Mouse (Mus musculus) kidney, postnatal 36 days (tissue): Measurements from ENCODE around the gene Th.

Source experiments
- DNase-seq, 2 experiments: peaks; one replicate each; pipeline ENCODE4 v3.0.0; 2021 to 2022; ENCODE audit warnings: mixed read lengths in 2 of 2

The Th gene

DNA sequence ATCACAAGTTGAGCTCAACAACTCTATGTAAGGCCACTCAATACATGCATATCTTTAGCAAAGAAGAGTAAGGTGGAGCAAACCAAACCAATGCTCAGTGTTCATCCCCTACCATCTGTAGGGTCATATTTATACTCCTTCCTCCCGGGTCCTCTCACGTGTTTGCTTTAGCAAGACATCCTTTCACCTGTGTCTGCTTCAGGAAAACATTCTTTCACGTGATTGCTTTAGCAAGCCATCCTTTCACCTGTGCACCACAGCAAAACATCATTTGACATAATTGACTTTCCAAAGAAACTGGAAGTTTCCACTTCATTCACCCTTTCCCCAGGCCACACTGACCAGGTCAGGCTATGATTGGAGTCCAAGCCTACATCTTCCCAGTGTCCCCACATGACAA, at the start of gene Th:
Gene Th (minus strand): TSS at position 101 of the 400 bp plus-strand sequence.
- DNase-seq: no peak

- peak in 1 of 2 experiments; percentile 2 for DNase-seq
These were observed 38.0 kb upstream of the Th start, which contains the start of gene Ascl2 for GRCm38 (mm10) chr7:142968809-142969511. TSS of gene Ascl2 (minus strand) at chr7:142969264.

DNA sequence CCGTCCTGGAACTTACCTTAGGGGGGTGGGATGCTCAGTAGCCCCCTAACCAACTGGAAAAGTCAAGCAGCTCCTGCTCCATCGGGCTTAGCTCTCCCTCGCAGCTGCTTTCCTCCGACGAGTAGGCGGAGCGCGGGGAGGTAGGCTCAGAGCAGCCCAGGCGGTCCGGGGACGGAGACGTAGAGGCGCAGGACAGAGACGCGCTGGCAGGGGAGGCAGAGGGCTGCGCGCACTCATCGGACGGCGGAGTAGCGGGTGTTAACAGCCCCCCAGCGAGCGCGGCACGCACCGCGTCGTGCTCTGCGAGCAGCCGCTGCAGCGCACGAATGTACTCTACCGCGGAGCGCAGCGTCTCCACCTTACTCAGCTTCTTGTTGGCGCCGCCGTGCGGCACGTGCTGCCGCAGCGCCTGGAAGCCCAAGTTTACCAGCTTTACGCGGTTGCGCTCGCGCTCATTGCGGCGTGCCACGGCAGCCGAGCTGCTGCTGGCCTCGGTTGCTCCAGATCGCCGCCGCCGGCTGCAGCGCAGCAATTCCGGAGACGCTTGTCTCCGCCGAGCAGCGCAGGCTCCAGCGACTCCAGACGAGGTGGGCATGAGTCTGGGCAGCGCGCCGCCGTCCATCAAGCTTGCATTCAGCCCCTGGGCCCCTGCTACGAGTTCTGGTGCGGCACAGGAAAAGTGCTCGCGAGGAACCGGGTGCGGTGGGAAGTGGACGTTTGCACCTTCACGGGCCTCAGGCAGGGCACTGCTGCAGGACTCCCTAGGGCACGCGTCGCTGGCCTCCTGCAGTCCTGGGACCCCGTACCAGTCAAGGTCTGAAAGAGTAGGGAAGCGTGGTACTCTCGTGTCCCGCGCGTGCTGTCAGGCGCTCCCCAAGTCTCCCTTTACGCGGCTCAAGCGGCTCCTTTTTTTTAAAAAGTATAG, 37.2 kb upstream of the Th start:
- DNase-seq: peak; percentile 29 to 68

GRCm38 (mm10) chr7:142967414-142967883, 36.5 kb upstream of the Th start:
- peak; percentile 18 to 37 for DNase-seq

GRCm38 (mm10) chr7:142959752-142960151, 28.8 kb upstream of the Th start:
- no peak for DNase-seq

DNA sequence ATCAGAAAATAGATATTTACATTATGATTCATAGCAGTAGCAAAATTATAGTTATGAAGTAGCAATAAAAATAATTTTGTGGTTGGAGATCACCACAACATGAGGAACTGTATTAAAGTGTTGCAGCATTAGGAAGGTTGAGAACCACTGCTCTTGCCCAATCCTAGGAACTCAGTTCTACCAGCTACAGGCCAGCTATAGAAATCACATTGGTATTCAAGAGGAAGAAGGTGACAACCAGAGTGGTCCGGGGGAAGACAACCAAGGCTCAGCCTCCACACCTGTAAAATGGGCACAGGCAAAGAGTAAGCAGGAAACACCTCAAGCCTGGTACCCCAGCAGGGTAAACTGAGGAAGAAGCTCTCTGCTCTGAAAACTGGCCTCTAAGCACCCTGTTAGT, 27.9 kb upstream of the Th start:
- DNase-seq: no peak

DNA sequence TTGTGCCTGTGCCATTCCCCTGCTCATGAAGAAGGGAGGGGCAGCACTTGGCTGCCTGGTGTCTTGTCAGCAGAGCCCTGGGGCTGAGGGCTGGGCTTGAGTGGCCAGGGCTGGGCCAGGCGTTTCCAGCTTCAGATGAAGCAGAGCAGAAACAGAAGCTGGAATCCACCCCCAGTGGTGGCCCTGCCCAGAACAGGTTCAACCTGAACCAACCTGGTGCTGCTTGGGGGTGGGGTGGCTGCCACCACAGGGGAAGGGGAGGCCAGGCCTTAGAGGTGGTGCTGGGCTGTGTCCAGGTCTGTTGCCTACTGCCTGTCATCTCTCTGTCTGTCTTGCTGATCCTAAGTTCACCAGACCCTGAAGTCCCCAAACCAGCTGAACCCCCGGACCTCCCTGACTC, 25.1 kb upstream of the Th start:
- no peak for DNase-seq

DNA sequence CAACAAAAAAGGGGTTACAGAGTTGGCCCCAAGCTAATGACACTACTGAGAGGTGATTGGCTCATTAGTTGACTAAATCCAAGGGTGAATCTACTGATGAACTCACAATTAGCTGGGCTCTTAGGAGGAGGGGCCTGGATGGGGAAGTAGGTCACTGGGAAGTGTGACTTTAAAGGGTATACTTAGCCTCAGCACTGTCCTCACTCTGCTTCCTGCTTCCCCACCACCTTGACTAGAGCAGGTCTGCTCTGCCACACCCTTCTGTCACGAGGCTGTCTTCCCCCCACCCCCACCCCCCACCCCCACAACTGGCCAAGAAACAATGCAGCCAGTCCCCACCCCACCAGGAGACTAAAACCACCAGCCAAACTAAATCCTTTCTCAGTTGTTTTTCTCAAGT, 18.6 kb upstream of the Th start:
- DNase-seq: no peak

DNA sequence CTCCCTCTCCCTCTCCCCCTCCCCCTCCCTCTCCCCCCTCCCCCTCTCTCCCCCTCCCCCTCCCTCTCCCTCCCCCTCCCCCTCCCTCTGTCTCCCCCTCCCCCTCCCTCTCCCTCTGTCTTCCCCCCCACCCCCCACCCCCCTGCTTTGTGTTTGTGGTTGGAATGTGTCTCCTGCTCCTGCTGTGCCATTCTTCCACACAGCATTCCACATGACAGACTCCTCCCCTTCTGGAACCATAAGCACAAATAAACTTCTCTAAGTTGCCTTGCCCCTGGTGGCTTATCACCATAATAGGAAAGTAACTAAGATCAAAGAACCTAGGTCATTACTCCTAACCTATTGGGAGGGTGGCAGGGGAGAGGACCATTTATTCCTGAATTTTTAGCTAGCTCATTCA, 6.7 kb upstream of the Th start:
- no peak for DNase-seq

- DNase-seq: no peak
These were observed 4.8 kb upstream of the Th start for GRCm38 (mm10) chr7:142935708-142936107.

GRCm38 (mm10) chr7:142932469-142932868, 1.5 kb upstream of the Th start:
- DNase-seq: no peak

DNA sequence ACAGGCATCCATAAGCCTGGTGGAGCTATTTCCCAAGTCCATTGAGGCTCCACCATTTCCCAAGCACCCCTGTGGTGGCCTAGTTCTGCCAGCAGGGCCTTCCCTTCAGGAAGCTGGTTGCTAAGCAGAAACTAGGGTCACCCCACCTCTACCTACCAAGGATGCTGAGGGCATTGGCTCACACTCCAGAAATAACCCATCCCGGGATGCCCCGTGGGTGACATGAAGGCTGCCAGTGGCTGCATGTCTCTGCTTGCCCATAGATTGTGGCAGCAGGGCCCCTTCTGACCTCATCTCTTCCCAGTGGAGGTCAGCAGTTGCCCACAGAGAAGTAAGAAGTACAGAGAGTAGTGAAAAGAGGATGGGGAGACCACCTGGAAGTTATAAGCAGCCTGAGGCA, 1.4 kb downstream of the Th start:
- no peak for DNase-seq

- DNase-seq: no peak
These were observed 3.6 kb downstream of the Th start for GRCm38 (mm10) chr7:142927293-142927692.

DNA sequence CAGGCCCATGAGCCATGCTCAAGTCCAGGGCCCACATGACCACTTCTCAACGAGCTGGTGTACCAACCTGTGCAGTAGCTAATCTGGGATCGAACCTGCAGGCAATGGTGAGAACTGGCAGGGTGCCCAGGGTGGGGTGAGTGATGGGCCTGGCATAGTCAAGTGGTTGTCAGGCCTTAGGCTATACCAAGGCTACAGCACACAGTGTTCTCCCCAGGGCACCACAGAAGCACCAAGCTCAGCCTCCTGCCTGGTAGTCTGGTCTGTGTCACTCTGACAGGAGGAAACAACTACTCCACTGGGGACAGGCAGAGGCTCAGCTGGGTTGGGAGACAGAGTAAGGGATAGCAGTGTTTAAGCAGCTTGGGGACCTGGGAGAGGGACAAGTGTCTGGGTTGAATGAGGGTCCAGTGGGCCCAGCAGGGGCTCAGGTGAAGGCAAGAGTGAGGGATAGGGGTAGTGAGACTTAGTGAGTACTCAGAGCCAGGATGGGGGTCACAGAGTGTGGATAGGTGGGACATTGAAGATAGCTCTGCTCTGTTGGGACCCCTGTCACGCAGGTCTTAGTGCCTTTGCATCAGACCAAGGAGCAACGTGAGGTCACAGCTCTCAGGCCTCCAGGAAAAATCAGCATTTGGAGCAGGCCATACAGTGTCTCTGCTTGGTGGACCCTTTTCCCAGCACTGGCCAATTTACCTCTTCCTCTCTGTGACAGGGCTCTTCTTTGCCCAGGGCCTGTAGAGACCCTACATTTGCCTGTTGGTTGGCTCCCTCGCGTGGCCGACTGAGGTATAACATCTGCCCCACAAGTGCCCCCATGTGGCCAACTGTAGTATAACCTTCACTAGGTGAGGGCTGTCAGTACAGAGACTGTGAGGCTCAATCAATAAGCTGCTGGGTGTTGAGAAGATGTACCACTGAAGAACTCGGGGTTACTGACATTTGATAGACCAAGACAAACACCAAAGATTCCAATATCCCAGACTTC, 12.0 kb downstream of the Th start:
- peak; percentile 50 to 75 for DNase-seq

- no peak for DNase-seq
These were observed 13.3 kb downstream of the Th start for GRCm38 (mm10) chr7:142917659-142918058.

DNA sequence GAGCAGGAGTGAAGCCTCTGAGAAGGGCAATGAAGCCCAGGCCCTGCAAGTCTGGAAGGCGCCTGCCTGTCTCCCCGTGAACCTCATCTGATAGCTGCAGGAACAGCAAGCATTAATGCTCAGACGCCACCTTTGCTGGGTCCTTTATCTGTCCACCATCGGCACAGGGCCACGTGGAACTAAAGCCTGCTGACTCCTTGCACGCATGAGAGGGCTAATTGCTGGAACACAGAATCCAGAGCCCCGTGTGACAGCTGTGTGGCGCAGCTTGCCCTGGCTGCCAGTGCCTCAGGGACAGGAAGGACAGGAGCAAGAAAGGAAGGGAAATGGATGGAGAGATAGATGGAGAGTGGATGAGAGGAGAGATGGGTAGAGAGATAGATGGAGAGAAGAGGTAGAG, 14.8 kb downstream of the Th start:
- peak; percentile 12 to 21 for DNase-seq

- DNase-seq: no peak
These were observed 19.2 kb downstream of the Th start for GRCm38 (mm10) chr7:142911682-142912081.

- DNase-seq: no peak
These were observed 20.8 kb downstream of the Th start for GRCm38 (mm10) chr7:142910104-142910503.

DNA sequence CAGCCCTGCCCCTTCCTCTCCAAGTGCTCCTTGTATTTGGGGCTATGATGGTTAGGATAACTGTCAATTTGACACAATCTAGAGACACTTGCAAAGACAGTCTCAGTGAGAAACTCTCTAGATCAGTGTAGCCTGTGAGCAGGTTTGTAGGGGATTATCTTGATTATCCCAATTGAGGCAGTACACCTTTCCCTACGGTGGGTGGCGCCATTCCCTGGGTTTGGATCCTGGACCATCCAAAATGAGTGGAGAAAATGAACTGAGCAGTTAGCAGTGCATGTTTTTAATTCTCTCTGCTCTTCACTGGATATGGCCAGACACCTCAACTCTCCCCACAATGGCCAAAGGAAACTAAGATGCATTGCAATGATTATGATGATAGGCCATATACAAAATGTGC, 21.3 kb downstream of the Th start:
- DNase-seq: no peak

DNA sequence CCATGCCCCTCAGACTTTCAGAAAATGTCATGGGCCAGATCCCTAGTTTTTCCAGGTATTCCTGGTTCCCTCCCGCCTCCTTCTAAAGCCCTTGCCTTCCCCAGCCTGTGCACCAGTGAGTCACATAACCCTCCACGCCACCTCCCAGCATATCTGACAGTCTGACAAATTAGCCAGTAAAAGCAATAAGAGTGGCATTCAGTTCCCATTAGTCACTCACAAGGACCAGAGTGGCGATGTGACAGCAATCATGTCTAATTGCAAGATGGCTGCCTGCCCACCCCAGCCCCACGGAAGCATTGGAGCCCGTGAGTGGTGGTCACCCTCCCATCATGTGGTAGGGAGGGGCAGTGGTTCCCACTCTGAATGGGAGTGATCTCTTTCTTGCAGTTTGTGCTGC, 25.3 kb downstream of the Th start:
- DNase-seq: no peak

DNA sequence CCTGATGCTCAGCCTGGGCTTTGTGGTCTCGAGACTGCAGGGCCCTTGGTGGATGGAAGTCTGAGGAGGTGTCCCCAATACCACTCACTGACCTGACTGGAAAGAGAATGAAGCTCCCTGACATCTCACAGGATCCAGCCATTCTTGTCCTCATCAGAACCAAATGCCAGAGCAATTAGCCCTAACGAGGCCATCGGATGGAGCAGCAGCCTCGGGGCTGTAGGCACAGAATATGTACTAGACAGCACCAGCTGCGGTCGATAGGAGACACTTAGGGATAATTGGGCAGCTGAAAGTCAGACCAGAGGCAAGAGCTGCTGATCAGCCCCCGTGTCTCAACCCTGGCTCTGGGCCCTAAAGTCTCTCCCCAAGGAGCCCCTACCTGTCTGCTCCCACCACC, 26.6 kb downstream of the Th start:
- DNase-seq: no peak

- no peak for DNase-seq
These were observed 28.0 kb downstream of the Th start for GRCm38 (mm10) chr7:142902931-142903330.

DNA sequence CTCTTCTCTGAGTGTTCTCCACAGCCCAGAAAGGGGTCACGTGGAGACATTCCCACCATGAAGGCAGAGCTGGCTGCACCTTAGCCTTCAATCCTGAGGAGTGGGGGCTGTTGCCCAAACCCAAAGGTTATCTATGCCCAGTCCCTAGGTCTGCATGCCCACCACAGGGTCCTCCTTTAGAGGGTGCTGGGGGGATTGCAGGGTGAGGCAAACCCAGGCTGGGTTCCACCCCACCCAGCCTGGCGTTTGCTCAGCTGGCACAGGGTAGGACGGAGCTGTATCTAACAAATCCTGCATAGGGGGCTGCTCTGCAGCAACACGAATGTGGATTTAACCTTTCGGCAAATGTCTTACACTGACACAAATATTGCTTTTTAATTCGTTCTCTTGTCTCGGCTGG, 29.2 kb downstream of the Th start:
- DNase-seq: no peak
